ENCODE assay signal across 8 mouse cellular contexts in genomic region chr5:120811951-120812819, GRCm38 (mm10). TPM values are rescaled to one million over a fixed set of nuclear protein-coding genes. Genes with fewer than 3 reads are reported as not detected.
A peak's percentile ranks its signal among the peaks of the same experiment; 100 is the strongest.
DNase-seq lines count a peak whose midpoint lies in the region; ATAC-seq lines count a peak whose summit lies in the region.

TSS of gene Oas1c (minus strand) at chr5:120812514.

- peak; percentile 71 to 88 for DNase-seq in urinary bladder, adult 18-20 months (ENCODE audit: low spot score in 2 of 2)
- DNase-seq in urinary bladder, postnatal 10 days (ENCODE audit: low spot score), result no peak
- DNase-seq in heart, adult 11 months, result peak; percentile 99
- DNase-seq in kidney, adult 18-20 months, result peak; percentile 90
- DNase-seq in limb, embryonic 11.5 days (ENCODE audit: low spot score), result peak; percentile 83
- DNase-seq in midbrain, embryonic 14.5 days, result peak; percentile 90
- DNase-seq in spleen, adult 18-20 months, result peak; percentile 67 to 77

- H3K9me3 ChIP-seq in embryonic facial prominence, embryonic 12.5 days, result no peaks in the 10 kb centered on the region
- no peaks in the 10 kb centered on the region for H3K9me3 ChIP-seq in limb, embryonic 11.5 days (ENCODE audit: control insufficient read depth, low read length)
- H3K9me3 ChIP-seq in midbrain, embryonic 14.5 days (ENCODE audit: control insufficient read depth, low read length), result no peaks in the 10 kb centered on the region

- H3K36me3 ChIP-seq in embryonic facial prominence, embryonic 12.5 days, result no peaks in the 10 kb centered on the region
- no peaks in the 10 kb centered on the region for H3K36me3 ChIP-seq in limb, embryonic 11.5 days (ENCODE audit: control insufficient read depth, insufficient read depth, low read length)
- no peaks in the 10 kb centered on the region for H3K36me3 ChIP-seq in midbrain, embryonic 14.5 days (ENCODE audit: control insufficient read depth, insufficient read depth, low read length)

- WGBS in embryonic facial prominence, embryonic 12.5 days, result 6% methylated on average over 18 of the region's 18 CpGs
- WGBS in limb, embryonic 11.5 days, result 9% methylated on average over 18 of the region's 18 CpGs
- WGBS in midbrain, embryonic 14.5 days, result 7% methylated on average over 18 of the region's 18 CpGs

- no peaks in the 10 kb centered on the region for H3K27me3 ChIP-seq in embryonic facial prominence, embryonic 12.5 days
- H3K27me3 ChIP-seq in limb, embryonic 11.5 days (ENCODE audit: control insufficient read depth, insufficient read depth, low read length), result no peaks in the 10 kb centered on the region
- no peaks in the 10 kb centered on the region for H3K27me3 ChIP-seq in midbrain, embryonic 14.5 days (ENCODE audit: control insufficient read depth, insufficient read depth, low read length)

- H3K9ac ChIP-seq in embryonic facial prominence, embryonic 12.5 days, result no peak within 1 kb of the TSS
- H3K9ac ChIP-seq in limb, embryonic 11.5 days (ENCODE audit: low read length), result peak within 1 kb of the TSS; percentile 55
- peak within 1 kb of the TSS; percentile 46; the same call in 1 of the 2 replicates for H3K9ac ChIP-seq in midbrain, embryonic 14.5 days (replicated peaks; ENCODE audit: low read length)

- ATAC-seq in embryonic facial prominence, embryonic 12.5 days (ENCODE audit: insufficient number of reproducible peaks, insufficient read depth, low FRiP score, low TSS enrichment), result 0 out of 2 replicates have a peak, but pooled peaks have one; percentile 54
- peak; percentile 75 for ATAC-seq in limb, embryonic 11.5 days (ENCODE audit: insufficient number of reproducible peaks, low FRiP score, low TSS enrichment, low read depth)
- ATAC-seq in midbrain, embryonic 14.5 days (ENCODE audit: low FRiP score, low TSS enrichment), result peak; percentile 53; the same call in 1 of the 2 replicates

- peak within 1 kb of the TSS; percentile 28 for H3K4me3 ChIP-seq in embryonic facial prominence, embryonic 12.5 days
- peak within 1 kb of the TSS; percentile 21 for H3K4me3 ChIP-seq in limb, embryonic 11.5 days (ENCODE audit: low read depth, low read length)
- H3K4me3 ChIP-seq in midbrain, embryonic 14.5 days (replicated peaks; ENCODE audit: low read depth, low read length), result peak within 1 kb of the TSS; percentile 15

- H3K4me2 ChIP-seq in embryonic facial prominence, embryonic 12.5 days (replicated peaks), result peak within 1 kb of the TSS; percentile 49
- peak within 1 kb of the TSS; percentile 39 for H3K4me2 ChIP-seq in limb, embryonic 11.5 days (ENCODE audit: low read depth, severe bottlenecking)
- peak within 1 kb of the TSS; percentile 52 for H3K4me2 ChIP-seq in midbrain, embryonic 14.5 days (ENCODE audit: low read length)

- peaks cover 9% of the 10 kb centered on the region for H3K4me1 ChIP-seq in embryonic facial prominence, embryonic 12.5 days
- H3K4me1 ChIP-seq in limb, embryonic 11.5 days (ENCODE audit: control insufficient read depth, insufficient read depth, low read length), result 0 out of 2 replicates have a peak, but pooled peaks cover 3% of the 10 kb centered on the region
- peaks cover 3% of the 10 kb centered on the region; the same call in 1 of the 2 replicates for H3K4me1 ChIP-seq in midbrain, embryonic 14.5 days (ENCODE audit: control insufficient read depth, insufficient read depth, low read length)

- peak within 1 kb of the TSS; percentile 84 for H3K27ac ChIP-seq in embryonic facial prominence, embryonic 12.5 days
- peak within 1 kb of the TSS; percentile 68 for H3K27ac ChIP-seq in limb, embryonic 11.5 days (replicated peaks; ENCODE audit: low read depth, low read length)
- peak within 1 kb of the TSS; percentile 70 for H3K27ac ChIP-seq in midbrain, embryonic 14.5 days (replicated peaks; ENCODE audit: low read depth, low read length)

RNA-seq across cellular contexts. Expression of gene Oas1c, which starts in this region (rescaled TPM):
- polyA plus RNA-seq in embryonic facial prominence, embryonic 12.5 days (2016; fragmentation: Nextera tagmentation; extraction: Ambion mirVana), result 0.22 and 0.45 TPM in 2 replicates
- polyA plus RNA-seq in limb, embryonic 11.5 days (2014; fragmentation: Nextera tagmentation; extraction: Ambion mirVana), result 0.28 and 0.41 TPM in 2 replicates
- polyA plus RNA-seq in midbrain, embryonic 14.5 days (2014; fragmentation: Nextera tagmentation; extraction: Ambion mirVana), result 0.22 and 0.36 TPM in 2 replicates

Comparison
In these comparisons a context has a peak if more than half of its experiments do, and no peak if none do; other contexts are left out.
1. Peak in ATAC-seq, H3K4me3 ChIP-seq, H3K27ac ChIP-seq and H3K4me2 ChIP-seq in embryonic facial prominence, embryonic 12.5 days; RNA of the gene not detected or under 1 TPM.
2. Peak in DNase-seq, ATAC-seq, H3K4me3 ChIP-seq, H3K27ac ChIP-seq, H3K9ac ChIP-seq and H3K4me2 ChIP-seq in limb, embryonic 11.5 days; RNA of the gene not detected or under 1 TPM.
3. Peak in DNase-seq, ATAC-seq, H3K4me3 ChIP-seq, H3K27ac ChIP-seq, H3K9ac ChIP-seq and H3K4me2 ChIP-seq in midbrain, embryonic 14.5 days; RNA of the gene not detected or under 1 TPM.